Mouse (Mus musculus) liver, embryonic 14.5 days (tissue): ENCODE data around the gene Atf5.

Experiments
- CTCF ChIP-seq: IDR thresholded peaks from 2 replicates; pipeline ENCODE4 v1.5.1; 2016; ENCODE audit warnings: antibody characterized with exemption, low read depth, control low read depth
- EP300 ChIP-seq: IDR thresholded peaks from 2 replicates; pipeline ENCODE4 v1.6.1; 2016; ENCODE audit warnings: antibody characterized with exemption, low read depth

DNA sequence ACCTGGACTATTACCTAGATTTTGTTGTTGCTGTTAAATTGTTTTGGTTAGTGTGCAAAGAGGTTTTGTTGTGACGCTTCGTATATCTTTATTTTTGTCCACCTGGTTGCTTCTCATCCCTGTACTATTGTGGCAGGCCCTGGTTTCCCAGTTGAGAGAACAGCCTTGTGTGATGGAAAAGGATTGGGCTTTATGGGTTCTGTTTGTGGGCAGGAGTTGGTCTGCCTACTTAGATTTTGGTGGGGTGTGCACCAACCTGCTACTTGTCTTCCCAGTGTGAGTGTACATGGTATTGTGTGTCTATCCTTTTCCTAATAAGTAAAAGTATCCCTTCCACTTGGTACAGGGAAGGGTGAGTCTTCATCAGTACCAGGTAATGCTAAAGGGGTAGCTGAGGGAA, 2.9 kb upstream of the Atf5 start:
- TF ChIP-seq CTCF = no peak
- TF ChIP-seq EP300 = no peak
